Mouse (Mus musculus) forebrain, embryonic 12.5 days (tissue): ENCODE measurements around the gene Sgce. TPM values are rescaled to one million over a fixed set of nuclear protein-coding genes. Genes with fewer than 3 reads are reported as not detected.

ENCODE experiments used
- polyA plus RNA-seq: library from polyadenylated mRNA; unstranded; fragments of >200 nt; fragmentation: Nextera tagmentation; extraction: Ambion mirVana; gene quantifications from 2 replicates; pipeline ENCODE4 v1.2.1, GENCODE M21; 2016

Sgce gene
- polyA plus RNA-seq, 1 experiment from 2014 or later: 57.6 TPM

Other genes starting within 250 kb of the Sgce start
- gene Col1a2, start 242.4 kb downstream of the Sgce start, polyA plus RNA-seq: 146 and 193 TPM in 2 replicates
- gene Casd1, start 146.4 kb downstream of the Sgce start, polyA plus RNA-seq: 35.3 and 36.7 TPM in 2 replicates
- 9.4 and 12.8 TPM in 2 replicates for gene Peg10, start 99 bp upstream of the Sgce start, polyA plus RNA-seq
- 28.6 and 30.5 TPM in 2 replicates for gene Ppp1r9a, start 155.7 kb upstream of the Sgce start, polyA plus RNA-seq